Mouse (Mus musculus) small intestine, adult 2 months (tissue): ENCODE results near the gene Scap. TPM values are rescaled to one million over a fixed set of nuclear protein-coding genes. Genes with fewer than 3 reads are reported as not detected.
"Not testable (repeated sequence)": the region's sequence is repeated elsewhere in the genome, so short reads cannot be mapped to it uniquely, and the experiment has no call there.

Experiments
- H3K27ac ChIP-seq: fragments of 200-500 bp; 2 replicates; pipeline ENCODE4 v1.5.1; 2012; ENCODE audit warnings: low read depth, low read length, control low read depth, inconsistent platforms; ENCODE audit not compliant: insufficient read depth
- H3K27me3 ChIP-seq: fragments of 200-500 bp; 2 replicates; pipeline ENCODE4 v1.6.1; 2012; ENCODE audit warnings: mild to moderate bottlenecking, moderate library complexity, low read length, inconsistent platforms; ENCODE audit not compliant: control insufficient read depth, insufficient read depth
- H3K36me3 ChIP-seq: fragments of 200-500 bp; 2 replicates; pipeline ENCODE4 v1.6.1; 2012; ENCODE audit warnings: mild to moderate bottlenecking, low read length, control low read depth, inconsistent platforms; ENCODE audit not compliant: control insufficient read depth, insufficient read depth
- H3K4me1 ChIP-seq: fragments of 200-500 bp; 2 replicates; pipeline ENCODE4 v1.6.1; 2012; ENCODE audit warnings: low read length, inconsistent platforms, mixed read lengths; ENCODE audit not compliant: control insufficient read depth, insufficient read depth, insufficient read length
- H3K4me3 ChIP-seq: fragments of 200-500 bp; 2 replicates; pipeline ENCODE4 v1.5.1; 2012; ENCODE audit warnings: low read depth, mild to moderate bottlenecking, control low read depth, inconsistent platforms, low read length, moderate library complexity
- CTCF ChIP-seq: fragments of 200-500 bp; IDR thresholded peaks from 2 replicates; pipeline ENCODE4 v1.5.1; 2012; ENCODE audit warnings: low read depth, mild to moderate bottlenecking, control low read depth, inconsistent platforms, low read length, moderate library complexity, mixed read lengths; ENCODE audit not compliant: insufficient replicate concordance, insufficient read length; ENCODE audit errors: extremely low read depth
- POLR2A ChIP-seq: fragments of 200-500 bp; IDR thresholded peaks from 2 replicates; pipeline ENCODE4 v1.6.1; 2012; ENCODE audit warnings: low read depth, mild to moderate bottlenecking, control low read depth, inconsistent platforms, low read length, moderate library complexity
- WGBS: fragments of 180-500 bp; shearing (Covaris S2); methylation state at CpG from one replicate; pipeline ENCODE4 v1.1.7; 2018; 5-methylcytosine and 5-hydroxymethylcytosine counted together
- polyA plus RNA-seq: library from polyadenylated mRNA; depleted of rRNA; stranded (reverse); fragments of >200 nt; gene quantifications from 2 replicates; pipeline ENCODE4 v1.2.3, GENCODE M21; 2012

Gene Scap
- polyA plus RNA-seq, 1 experiment, result 34.9 TPM

GRCm38 (mm10) chr9:110369860-110370259, 36.8 kb downstream of the Scap start:
- 84% methylated on average over 3 of the region's 3 CpGs for WGBS
- no peak overlapping the region for H3K27ac ChIP-seq
- TF ChIP-seq CTCF (no peak), POLR2A (no peak)

DNA sequence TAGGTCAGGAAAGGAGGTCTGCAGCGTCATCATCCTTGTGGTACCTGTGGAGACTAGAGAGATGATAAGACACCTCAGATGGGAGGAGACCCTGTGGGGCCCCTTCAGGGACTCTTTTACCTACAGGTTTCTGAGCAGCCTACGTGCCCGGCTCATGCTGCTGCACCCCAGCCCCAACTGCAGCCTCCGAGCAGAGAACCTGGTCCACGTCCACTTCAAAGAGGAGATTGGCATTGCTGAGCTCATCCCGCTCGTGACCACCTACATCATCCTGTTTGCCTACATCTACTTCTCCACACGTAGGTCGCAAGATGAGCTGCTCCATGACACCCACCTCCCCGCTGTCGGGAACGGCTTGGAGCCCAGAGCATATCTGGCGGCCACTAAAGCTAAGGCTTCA, 40.8 kb downstream of the Scap start:
- H3K36me3 ChIP-seq, result peaks cover 42% of the 10 kb centered on the region
- H3K4me3 ChIP-seq, result no peak overlapping the region
- no peaks in the 10 kb centered on the region for H3K27me3 ChIP-seq
- WGBS, result 93% methylated on average over 13 of the region's 13 CpGs
- TF ChIP-seq CTCF (no peak), POLR2A (no peak)
- no peaks in the 10 kb centered on the region for H3K4me1 ChIP-seq
- no peak overlapping the region for H3K27ac ChIP-seq

More at GRCm38 (mm10) chr9:110369860-110370259, 36.8 kb downstream of the Scap start:
- H3K27me3 ChIP-seq, result no peaks in the 10 kb centered on the region
- H3K36me3 ChIP-seq, result peaks cover 28% of the 10 kb centered on the region
- H3K4me3 ChIP-seq, result no peak overlapping the region
- no peaks in the 10 kb centered on the region for H3K4me1 ChIP-seq

- 97% methylated on average over 3 of the region's 3 CpGs for WGBS
- peaks cover 50% of the 10 kb centered on the region for H3K36me3 ChIP-seq
- H3K4me3 ChIP-seq, result no peak overlapping the region
- no peak for TF ChIP-seq CTCF
- TF ChIP-seq POLR2A, result no peak
- H3K4me1 ChIP-seq, result no peaks in the 10 kb centered on the region
- no peaks in the 10 kb centered on the region for H3K27me3 ChIP-seq
- H3K27ac ChIP-seq, result no peak overlapping the region
Measured at GRCm38 (mm10) chr9:110375668-110376067, 42.6 kb downstream of the Scap start.

DNA sequence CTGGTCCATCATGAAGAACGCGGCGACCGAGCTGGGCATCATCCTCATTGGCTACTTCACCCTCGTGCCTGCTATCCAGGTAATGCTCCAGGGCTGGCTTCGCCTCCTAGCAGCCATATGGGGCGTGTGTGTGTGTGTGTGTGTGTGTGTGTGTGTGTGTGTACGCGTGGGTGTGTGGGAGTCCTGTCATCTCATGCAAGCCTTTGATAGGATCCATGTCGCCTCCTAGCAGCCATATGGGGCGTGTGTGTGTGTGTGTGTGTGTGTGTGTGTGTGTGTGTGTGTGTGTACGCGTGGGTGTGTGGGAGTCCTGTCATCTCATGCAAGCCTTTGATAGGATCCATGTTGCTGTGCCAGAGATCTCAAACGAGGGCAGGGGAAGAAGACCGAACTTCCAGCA, 44.6 kb downstream of the Scap start:
- not testable (repeated sequence) for H3K4me1 ChIP-seq, H3K4me3 ChIP-seq, H3K27me3 ChIP-seq, H3K27ac ChIP-seq
- peaks cover 61% of the 10 kb centered on the region for H3K36me3 ChIP-seq
- WGBS, result 92% methylated on average over 15 of the region's 15 CpGs

DNA sequence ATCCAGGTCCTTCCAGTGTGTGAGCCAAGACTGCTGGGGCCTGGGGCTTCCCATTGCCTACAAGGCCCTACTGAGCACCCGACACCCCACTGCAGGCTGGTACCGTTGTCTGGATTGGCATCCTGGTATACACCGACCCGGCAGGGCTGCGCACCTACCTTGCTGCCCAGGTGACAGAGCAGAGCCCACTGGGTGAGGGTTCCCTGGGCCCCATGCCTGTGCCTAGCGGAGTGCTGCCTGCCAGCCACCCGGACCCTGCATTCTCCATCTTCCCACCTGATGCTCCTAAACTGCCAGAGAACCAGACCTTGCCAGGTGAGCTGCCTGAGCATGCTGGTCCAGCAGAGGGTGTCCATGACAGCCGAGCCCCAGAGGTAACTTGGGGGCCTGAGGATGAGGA, 46.3 kb downstream of the Scap start:
- WGBS, result 96% methylated on average over 8 of the region's 8 CpGs
- H3K27ac ChIP-seq, result no peak overlapping the region
- no peaks in the 10 kb centered on the region for H3K27me3 ChIP-seq
- H3K4me3 ChIP-seq, result no peak overlapping the region
- TF ChIP-seq POLR2A, result no peak
- no peak for TF ChIP-seq CTCF
- H3K4me1 ChIP-seq, result no peaks in the 10 kb centered on the region
- H3K36me3 ChIP-seq, result peaks cover 66% of the 10 kb centered on the region

DNA sequence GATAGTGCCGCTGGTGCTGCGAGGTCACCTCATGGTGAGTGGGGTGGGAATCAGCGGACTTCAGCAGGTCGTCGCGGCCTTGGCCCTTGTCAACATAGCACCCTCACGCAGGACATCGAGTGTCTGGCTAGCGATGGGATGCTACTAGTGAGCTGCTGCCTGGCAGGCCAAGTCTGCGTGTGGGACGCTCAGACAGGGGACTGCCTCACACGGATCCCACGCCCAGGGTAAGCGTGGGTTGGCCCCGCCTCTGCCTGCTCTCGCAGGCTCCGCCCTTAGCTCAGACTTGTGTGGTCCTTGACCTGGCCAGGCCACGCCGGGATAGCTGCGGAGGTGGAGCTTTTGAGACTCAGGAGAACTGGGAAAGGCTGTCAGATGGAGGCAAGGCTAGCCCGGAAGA, 47.6 kb downstream of the Scap start:
- 61% methylated on average over 21 of the region's 21 CpGs for WGBS
- TF ChIP-seq CTCF (no peak), POLR2A (no peak)
- Histone ChIP-seq H3K36me3 (peaks cover 74% of the 10 kb centered on the region), H3K27me3 (no peaks in the 10 kb centered on the region), H3K4me3 (no peak overlapping the region), H3K27ac (no peak overlapping the region), H3K4me1 (no peaks in the 10 kb centered on the region)

GRCm38 (mm10) chr9:110381292-110381691, 48.2 kb downstream of the Scap start:
- Histone ChIP-seq H3K27ac (no peak overlapping the region), H3K4me3 (no peak overlapping the region), H3K4me1 (no peaks in the 10 kb centered on the region), H3K36me3 (peaks cover 79% of the 10 kb centered on the region), H3K27me3 (no peaks in the 10 kb centered on the region)
- TF ChIP-seq POLR2A, result no peak
- no peak for TF ChIP-seq CTCF
- 86% methylated on average over 12 of the region's 12 CpGs for WGBS

DNA sequence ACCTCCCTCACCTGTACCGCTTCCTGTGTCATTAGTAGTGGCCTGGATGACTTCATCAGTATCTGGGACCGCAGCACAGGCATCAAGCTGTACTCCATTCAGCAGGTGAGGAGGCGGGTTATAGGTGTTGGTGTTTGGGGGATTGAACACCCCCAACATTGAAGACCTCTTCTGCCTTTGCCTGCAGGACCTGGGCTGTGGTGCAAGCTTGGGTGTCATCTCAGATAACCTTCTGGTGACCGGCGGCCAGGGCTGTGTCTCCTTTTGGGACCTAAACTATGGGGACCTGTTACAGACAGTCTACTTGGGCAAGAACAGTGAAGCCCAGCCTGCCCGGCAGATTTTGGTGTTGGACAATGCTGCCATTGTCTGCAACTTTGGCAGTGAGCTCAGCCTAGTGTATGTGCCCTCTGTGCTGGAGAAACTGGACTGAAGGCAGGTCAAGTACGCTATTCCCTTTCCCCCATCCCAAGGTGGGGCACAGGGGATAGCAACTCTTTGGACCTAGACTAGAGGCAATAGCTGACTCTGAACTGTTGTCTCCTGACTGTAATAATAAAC, 51.4 kb downstream of the Scap start:
- WGBS, result 83% methylated on average over 7 of the region's 7 CpGs
- no peak for TF ChIP-seq CTCF
- TF ChIP-seq POLR2A, result no peak
- H3K27me3 ChIP-seq, result no peaks in the 10 kb centered on the region
- H3K4me1 ChIP-seq, result no peaks in the 10 kb centered on the region
- H3K36me3 ChIP-seq, result peaks cover 85% of the 10 kb centered on the region
- H3K27ac ChIP-seq, result no peak overlapping the region
- H3K4me3 ChIP-seq, result no peak overlapping the region
